Mouse (Mus musculus) erythroblast, embryonic 14.5 days (primary cell): ENCODE measurements around the gene Pot1a.

Experiments
- GATA1 ChIP-seq: IDR thresholded peaks from 2 replicates; pipeline ENCODE4 v1.6.1; 2012; ENCODE audit warnings: low read length, inconsistent platforms, mixed read lengths
- TAL1 ChIP-seq: IDR thresholded peaks from 3 replicates; pipeline ENCODE4 v1.6.1; 2012; ENCODE audit warnings: low read length, inconsistent platforms, mixed read lengths

DNA sequence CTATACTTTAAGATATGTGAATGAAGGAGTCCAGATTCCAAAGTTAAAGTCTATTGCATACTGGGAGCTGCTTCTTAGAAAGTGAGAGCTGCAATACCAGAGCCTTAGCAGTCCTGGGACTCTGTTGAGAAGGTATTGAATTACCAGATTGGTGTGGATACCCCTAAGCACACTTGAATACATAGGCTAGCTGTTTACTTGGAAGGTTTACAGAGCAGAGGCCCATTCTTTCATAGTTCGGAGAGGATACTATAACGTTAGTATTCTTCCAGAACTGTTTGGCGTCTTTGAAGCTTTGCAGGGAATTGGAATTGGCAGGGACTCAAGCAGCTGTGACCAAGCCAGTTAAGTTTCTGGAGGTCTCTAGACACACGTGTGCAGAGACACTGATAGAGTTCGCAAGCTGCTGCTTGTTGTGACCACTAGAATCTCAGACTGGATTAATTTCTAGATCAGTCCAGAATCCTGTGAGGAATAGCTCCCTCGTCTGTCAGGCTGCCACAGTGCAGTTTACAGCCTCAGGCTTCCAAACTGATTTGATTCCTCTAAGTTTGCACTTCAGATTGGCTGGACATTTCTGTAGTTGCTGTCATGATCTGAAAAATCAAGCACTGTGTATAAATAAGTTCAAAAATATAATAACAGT lies 99.7 kb downstream of the Pot1a start:
- TF ChIP-seq GATA1 (no peak), TAL1 (no peak)
